Mouse (Mus musculus) intestine, embryonic 16.5 days (tissue): ENCODE results near the gene Arhgap9. TPM values are rescaled to one million over a fixed set of nuclear protein-coding genes. Genes with fewer than 3 reads are reported as not detected.

Experiments used
- ATAC-seq: fragments of 200-750 bp; cut with Nextera tagmentation; 2 replicates; pipeline ENCODE4 v1.8.0; 2017; ENCODE audit warnings: moderate TSS enrichment, moderate library complexity
- H3K27ac ChIP-seq: fragments of 300-500 bp; sonication (generic); 2 replicates; pipeline ENCODE4 v1.5.1; 2014; ENCODE audit warnings: mild to moderate bottlenecking, low read length
- H3K27me3 ChIP-seq: fragments of 300-500 bp; sonication (generic); replicated peaks from 2 replicates; pipeline ENCODE4 v1.6.1; 2014; ENCODE audit warnings: low read length, control low read depth, mixed read lengths; ENCODE audit not compliant: control insufficient read depth, insufficient read depth
- H3K36me3 ChIP-seq: fragments of 300-500 bp; sonication (generic); 2 replicates; pipeline ENCODE4 v1.6.1; 2014; ENCODE audit warnings: low read length, control low read depth; ENCODE audit not compliant: control insufficient read depth, insufficient read depth
- H3K4me1 ChIP-seq: fragments of 300-500 bp; sonication (generic); 2 replicates; pipeline ENCODE4 v1.6.1; 2014; ENCODE audit warnings: low read length, control low read depth, mixed read lengths; ENCODE audit not compliant: control insufficient read depth, insufficient read depth
- H3K4me2 ChIP-seq: fragments of 300-500 bp; sonication (generic); 2 replicates; pipeline ENCODE4 v1.6.1; 2014; ENCODE audit warnings: low read depth, low read length, control low read depth
- H3K4me3 ChIP-seq: fragments of 300-500 bp; sonication (generic); 2 replicates; pipeline ENCODE4 v1.5.1; 2014; ENCODE audit warnings: mild to moderate bottlenecking, low read length
- H3K9ac ChIP-seq: fragments of 300-500 bp; sonication (generic); 2 replicates; pipeline ENCODE4 v1.6.1; 2014; ENCODE audit warnings: low read depth, low read length
- H3K9me3 ChIP-seq: fragments of 300-500 bp; sonication (generic); 2 replicates; pipeline ENCODE4 v1.6.1; 2016; ENCODE audit warnings: low read length, control low read depth; ENCODE audit not compliant: control insufficient read depth
- WGBS: fragments of 180-500 bp; shearing (Covaris S2); extraction: QIAGEN DNeasy Blood & Tissue Kit; methylation state at CpG from one replicate; pipeline ENCODE4 v1.1.7; 2014; 5-methylcytosine and 5-hydroxymethylcytosine counted together
- polyA plus RNA-seq: library from polyadenylated mRNA; unstranded; fragments of >200 nt; fragmentation: Nextera tagmentation; extraction: Ambion mirVana; gene quantifications from 2 replicates; pipeline ENCODE4 v1.2.1, GENCODE M21; 2015

Gene Arhgap9
- polyA plus RNA-seq, 1 experiment from 2014 or later, result 7.9 TPM

DNA sequence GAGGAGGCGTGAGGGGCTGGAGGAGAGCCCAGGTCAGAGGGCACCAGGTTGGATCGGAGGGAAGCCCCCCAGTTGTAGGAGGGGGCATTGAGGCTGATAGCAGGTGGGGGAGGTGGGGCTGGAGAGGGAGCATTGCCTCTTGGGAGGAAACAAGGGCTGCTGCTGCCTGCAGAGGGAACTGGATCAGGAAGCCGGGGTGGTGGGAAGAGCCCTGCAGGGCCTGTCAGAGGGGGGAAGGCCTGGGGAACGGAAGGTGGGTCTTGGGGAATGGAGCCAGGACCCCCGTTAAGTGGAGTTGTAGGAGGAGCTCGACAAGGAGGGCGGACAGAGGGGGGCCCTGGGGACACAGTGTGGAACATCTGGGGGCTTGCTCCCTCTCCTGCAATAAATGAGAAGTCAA is 35.6 kb upstream of the Arhgap9 start:
- peak overlapping the region; percentile 71 for H3K4me2 ChIP-seq
- H3K36me3 ChIP-seq, result peaks cover 38% of the 10 kb centered on the region
- H3K4me3 ChIP-seq, result peak overlapping the region; percentile 75; the same call in 1 of the 2 replicates
- peaks cover 34% of the 10 kb centered on the region for H3K4me1 ChIP-seq
- H3K9ac ChIP-seq, result peak overlapping the region; percentile 85
- H3K27ac ChIP-seq, result no peak overlapping the region
- no peaks in the 10 kb centered on the region for H3K9me3 ChIP-seq
- no peaks in the 10 kb centered on the region for H3K27me3 ChIP-seq
- ATAC-seq, result no peak
- 73% methylated on average over 7 of the region's 7 CpGs for WGBS

GRCm38 (mm10) chr10:127286730-127287129 is 35.0 kb upstream of the Arhgap9 start:
- H3K4me2 ChIP-seq, result peak overlapping the region; percentile 71
- no peaks in the 10 kb centered on the region for H3K9me3 ChIP-seq
- H3K36me3 ChIP-seq, result peaks cover 33% of the 10 kb centered on the region
- H3K9ac ChIP-seq, result peak overlapping the region; percentile 85
- H3K27me3 ChIP-seq, result no peaks in the 10 kb centered on the region
- no peak for ATAC-seq
- peaks cover 37% of the 10 kb centered on the region for H3K4me1 ChIP-seq
- H3K27ac ChIP-seq, result peak overlapping the region; percentile 99; the same call in 1 of the 2 replicates
- 46% methylated on average over 7 of the region's 7 CpGs for WGBS
- peak overlapping the region; percentile 75 for H3K4me3 ChIP-seq

DNA sequence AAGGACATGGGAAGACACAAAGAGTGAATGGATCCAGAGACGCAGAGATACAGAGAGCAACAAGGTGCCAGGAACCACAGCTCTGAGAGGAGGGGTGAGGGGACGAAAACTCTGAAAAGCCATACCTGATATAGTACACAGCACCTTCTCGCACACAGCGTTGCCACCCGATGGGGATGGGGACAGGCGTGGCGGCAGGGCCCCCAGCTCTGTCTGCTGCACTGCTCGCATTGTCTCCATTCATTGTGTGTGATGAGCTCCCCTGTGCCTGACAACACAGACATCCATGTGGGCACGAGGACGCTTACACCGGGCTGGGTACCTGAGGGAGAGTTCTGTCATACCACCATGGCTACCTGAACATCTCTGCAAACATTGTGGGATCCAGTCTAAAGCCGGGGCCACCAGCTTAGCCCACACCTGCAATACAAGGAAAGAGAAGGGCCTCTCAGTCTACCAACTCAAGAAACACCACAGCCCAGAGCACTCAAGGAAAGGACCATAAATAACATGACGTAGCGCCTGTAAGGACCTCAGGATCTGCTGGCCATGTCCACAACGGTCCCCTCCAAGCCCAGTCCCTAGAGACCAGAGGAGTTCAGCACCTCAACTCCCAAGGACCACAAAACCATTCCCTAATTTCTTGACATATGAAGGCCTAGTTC is 34.4 kb upstream of the Arhgap9 start:
- Histone ChIP-seq H3K27ac (peak overlapping the region; percentile 99), H3K4me3 (peak overlapping the region; percentile 75), H3K9ac (peak overlapping the region; percentile 85), H3K9me3 (no peaks in the 10 kb centered on the region), H3K27me3 (no peaks in the 10 kb centered on the region), H3K36me3 (peaks cover 28% of the 10 kb centered on the region), H3K4me1 (peaks cover 44% of the 10 kb centered on the region), H3K4me2 (peak overlapping the region; percentile 71)
- 46% methylated on average over 15 of the region's 15 CpGs for WGBS
- no peak for ATAC-seq

- peak overlapping the region; percentile 71 for H3K4me2 ChIP-seq
- H3K4me1 ChIP-seq, result peaks cover 45% of the 10 kb centered on the region
- H3K4me3 ChIP-seq, result peak overlapping the region; percentile 75
- peak overlapping the region; percentile 99 for H3K27ac ChIP-seq
- H3K9me3 ChIP-seq, result no peaks in the 10 kb centered on the region
- WGBS, result 0% methylated on average over 3 of the region's 3 CpGs
- peak overlapping the region; percentile 85 for H3K9ac ChIP-seq
- no peaks in the 10 kb centered on the region for H3K27me3 ChIP-seq
- H3K36me3 ChIP-seq, result peaks cover 26% of the 10 kb centered on the region
- no peak for ATAC-seq
Measured at GRCm38 (mm10) chr10:127287936-127288293, 33.8 kb upstream of the Arhgap9 start.

DNA sequence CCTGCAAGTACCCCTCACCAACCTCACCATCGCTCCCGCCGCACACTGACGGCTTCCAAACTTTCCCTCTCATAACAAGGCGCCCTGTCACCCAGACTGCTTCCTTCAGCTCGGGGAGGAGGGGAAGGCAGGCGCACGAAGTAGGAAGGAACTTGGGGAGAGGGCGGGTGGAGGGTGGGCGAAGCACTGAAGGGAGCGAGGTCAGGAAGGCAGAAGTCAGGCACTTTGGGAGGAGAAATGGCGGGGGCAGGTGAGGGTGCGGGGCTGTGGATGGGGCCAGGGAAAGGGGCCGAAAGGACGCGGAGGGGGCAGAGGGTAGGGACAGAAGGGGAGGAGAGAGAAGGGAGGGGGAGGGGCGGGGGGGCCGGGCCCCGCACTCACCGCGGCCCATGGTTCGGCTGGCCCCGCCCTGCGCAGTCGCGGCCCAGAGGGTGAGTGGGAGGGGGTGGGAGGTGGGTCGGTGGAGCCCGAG is 33.4 kb upstream of the Arhgap9 start:
- H3K4me2 ChIP-seq, result peak overlapping the region; percentile 71
- H3K9ac ChIP-seq, result peak overlapping the region; percentile 85
- H3K36me3 ChIP-seq, result peaks cover 23% of the 10 kb centered on the region
- 0% methylated on average over 21 of the region's 28 CpGs for WGBS
- H3K27me3 ChIP-seq, result no peaks in the 10 kb centered on the region
- H3K27ac ChIP-seq, result peak overlapping the region; percentile 99
- H3K4me1 ChIP-seq, result peaks cover 49% of the 10 kb centered on the region
- H3K4me3 ChIP-seq, result peak overlapping the region; percentile 75
- ATAC-seq, result no peak; the same call in 1 of the 2 replicates
- no peaks in the 10 kb centered on the region for H3K9me3 ChIP-seq

GRCm38 (mm10) chr10:127288800-127289572 is 32.8 kb upstream of the Arhgap9 start, which contains the start of gene Mbd6:
Gene Mbd6 (minus strand): TSS chr10:127289018.
- Histone ChIP-seq H3K4me2 (peak within 1 kb of the TSS; percentile 71), H3K27ac (peak within 1 kb of the TSS; percentile 99), H3K4me3 (peak within 1 kb of the TSS; percentile 75), H3K27me3 (no peaks in the 10 kb centered on the region), H3K36me3 (peaks cover 19% of the 10 kb centered on the region), H3K9me3 (no peaks in the 10 kb centered on the region), H3K4me1 (peaks cover 49% of the 10 kb centered on the region), H3K9ac (peak within 1 kb of the TSS; percentile 85)
- ATAC-seq, result peak; percentile 47
- 0% methylated on average over 46 of the region's 65 CpGs for WGBS

DNA sequence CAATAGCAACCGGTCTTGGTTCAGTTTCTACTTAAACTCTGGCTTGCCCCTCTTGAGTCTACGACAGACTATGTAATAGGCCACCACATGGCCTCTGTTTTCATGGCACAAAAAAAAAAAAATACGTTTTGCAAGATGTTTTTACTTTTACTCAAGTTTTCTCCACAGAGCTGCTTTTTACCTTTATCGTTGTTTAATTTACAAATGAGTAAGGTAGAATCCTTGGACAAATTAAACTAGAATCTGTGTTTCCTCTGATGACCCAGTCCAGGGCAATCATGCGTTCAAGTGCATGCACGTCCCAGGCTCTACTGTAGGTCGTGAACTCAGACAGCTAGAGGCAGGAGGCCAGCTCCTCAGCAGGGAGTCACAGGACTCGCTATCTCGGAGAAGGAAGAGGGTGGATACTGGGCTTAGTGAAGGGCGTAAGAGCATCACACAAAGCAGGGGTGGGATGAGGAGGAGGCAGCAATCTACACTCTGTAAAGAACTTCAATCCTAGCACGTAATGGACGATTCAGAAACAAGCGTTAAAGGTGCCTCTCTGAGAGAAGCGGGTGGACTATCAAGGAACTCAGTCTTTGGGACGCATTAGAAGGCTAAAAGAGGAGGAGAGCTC is 32.1 kb upstream of the Arhgap9 start:
- H3K9ac ChIP-seq, result peak overlapping the region; percentile 85
- H3K4me2 ChIP-seq, result peak overlapping the region; percentile 71
- peak overlapping the region; percentile 75 for H3K4me3 ChIP-seq
- H3K36me3 ChIP-seq, result peaks cover 24% of the 10 kb centered on the region
- WGBS, result under 1% methylated on average over 15 of the region's 15 CpGs
- peak; percentile 31 for ATAC-seq
- H3K27me3 ChIP-seq, result no peaks in the 10 kb centered on the region
- H3K27ac ChIP-seq, result peak overlapping the region; percentile 99
- H3K4me1 ChIP-seq, result peaks cover 49% of the 10 kb centered on the region
- H3K9me3 ChIP-seq, result no peaks in the 10 kb centered on the region

DNA sequence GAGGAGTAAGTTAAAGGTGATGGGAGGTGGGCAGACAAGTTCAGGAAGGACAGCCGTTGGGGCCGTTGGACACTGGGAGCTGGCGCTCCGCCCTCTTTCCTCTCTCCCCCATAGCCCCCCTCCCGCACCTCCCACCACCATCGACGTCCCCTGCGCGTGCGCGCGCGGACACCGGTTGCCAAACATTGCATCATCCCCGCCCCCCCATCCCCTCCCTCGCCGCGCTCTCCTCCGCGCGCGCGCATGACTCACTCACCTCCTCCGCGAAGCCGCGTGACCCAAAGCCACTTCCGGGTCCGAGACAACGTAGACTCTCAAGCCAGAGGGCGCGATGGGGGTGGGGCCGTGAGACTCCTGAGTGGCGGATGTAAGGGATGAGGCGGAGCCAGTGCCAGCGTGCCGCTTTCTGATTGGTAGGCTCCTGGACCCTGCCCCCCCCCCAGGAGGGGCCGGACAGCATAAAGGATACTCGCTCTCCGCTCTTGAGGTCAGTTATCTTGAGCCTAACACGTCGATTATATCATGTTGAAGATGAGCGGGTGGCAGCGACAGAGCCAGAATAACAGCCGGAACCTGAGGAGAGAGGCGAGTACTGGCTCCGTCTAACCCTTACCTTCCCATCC is 31.3 kb upstream of the Arhgap9 start:
- Histone ChIP-seq H3K4me1 (peaks cover 46% of the 10 kb centered on the region), H3K27me3 (no peaks in the 10 kb centered on the region), H3K27ac (peak overlapping the region; percentile 99), H3K9me3 (no peaks in the 10 kb centered on the region), H3K36me3 (peaks cover 23% of the 10 kb centered on the region), H3K4me3 (peak overlapping the region; percentile 75), H3K4me2 (peak overlapping the region; percentile 72), H3K9ac (peak overlapping the region; percentile 85)
- peak; percentile 86 for ATAC-seq
- WGBS, result 0% methylated on average over 43 of the region's 47 CpGs
